Mouse (Mus musculus) cerebellum, postnatal 10 days (tissue): ENCODE data around the gene Zfp169.
A peak's percentile ranks its signal among the peaks of the same experiment; 100 is the strongest.

ENCODE experiments used
- DNase-seq, 2 experiments: peaks; one replicate each; pipeline ENCODE4 v3.0.0; 2021; ENCODE audit warnings: mixed read lengths in 2 of 2

Gene Zfp169

GRCm38 (mm10) chr13:48515861-48516260 is 2.6 kb upstream of the Zfp169 start:
- DNase-seq, result no peak

GRCm38 (mm10) chr13:48508661-48509060 is 4.6 kb downstream of the Zfp169 start:
- no peak for DNase-seq

GRCm38 (mm10) chr13:48502422-48502821 is 10.8 kb downstream of the Zfp169 start:
- no peak for DNase-seq

- DNase-seq, result peak in 1 of 2 experiments; percentile 23
These were observed 14.6 kb downstream of the Zfp169 start for GRCm38 (mm10) chr13:48498676-48499075.

- peak; percentile 85 to 90 for DNase-seq
These were observed 15.5 kb downstream of the Zfp169 start for GRCm38 (mm10) chr13:48497693-48498221.

GRCm38 (mm10) chr13:48493183-48493582 is 20.1 kb downstream of the Zfp169 start:
- no peak for DNase-seq

GRCm38 (mm10) chr13:48490396-48491182 is 22.7 kb downstream of the Zfp169 start:
- no peak for DNase-seq

- no peak for DNase-seq
These were observed 29.6 kb downstream of the Zfp169 start for GRCm38 (mm10) chr13:48483606-48484005.

GRCm38 (mm10) chr13:48468656-48469180 is 44.5 kb downstream of the Zfp169 start:
- no peak for DNase-seq

GRCm38 (mm10) chr13:48466186-48466585 is 47.1 kb downstream of the Zfp169 start:
- no peak for DNase-seq

- peak; percentile 82 to 88 for DNase-seq
These were observed 49.1 kb downstream of the Zfp169 start for GRCm38 (mm10) chr13:48464170-48464569.

GRCm38 (mm10) chr13:48459280-48459679 is 54.0 kb downstream of the Zfp169 start:
- no peak for DNase-seq

GRCm38 (mm10) chr13:48448119-48448518 is 65.1 kb downstream of the Zfp169 start:
- no peak for DNase-seq

- DNase-seq, result no peak
These were observed 69.3 kb downstream of the Zfp169 start for GRCm38 (mm10) chr13:48443996-48444395.

- no peak for DNase-seq
These were observed 74.9 kb downstream of the Zfp169 start for GRCm38 (mm10) chr13:48438321-48438720.
